Comparison of ENCODE assay signal across 10 mouse cellular contexts in genomic region chr8:104341678-104342077, GRCm38 (mm10). TPM values are rescaled to one million over a fixed set of nuclear protein-coding genes. Genes with fewer than 3 reads are reported as not detected.
DNase-seq lines count a peak whose midpoint lies in the region; ATAC-seq and TF ChIP-seq lines count a peak whose summit lies in the region.
"Had no signal": no experiment of that assay in that cellular context is flagged by ENCODE, and none has a peak within 500 bp of the region (broad histone marks: within the 10 kb centered on the region; RNA-seq: fewer than 3 reads in every experiment).

No protein-coding gene starts in this region.

- H3K79me2 ChIP-seq in heart, adult 2 months (replicated peaks; ENCODE audit: control insufficient read depth, insufficient read depth, low read length) = no peaks in the 10 kb centered on the region

- H3K9ac ChIP-seq in heart, adult 2 months (ENCODE audit: low read depth, low read length) = peak overlapping the region; percentile 76; the same call in 1 of the 2 replicates
- no peak overlapping the region for H3K9ac ChIP-seq in liver, embryonic 15.5 days

- no peaks in the 10 kb centered on the region for H3K36me3 ChIP-seq in heart, adult 2 months (ENCODE audit: control insufficient read depth, insufficient read depth, low read length)
- no peaks in the 10 kb centered on the region for H3K36me3 ChIP-seq in testis, adult 2 months (ENCODE audit: control insufficient read depth, insufficient read depth, low read length)
- H3K36me3 ChIP-seq in liver, embryonic 15.5 days (replicated peaks) = 0 out of 2 replicates have a peak, but pooled peaks cover 4% of the 10 kb centered on the region

- H3K9me3 ChIP-seq in liver, embryonic 15.5 days (replicated peaks) = no peaks in the 10 kb centered on the region

- DNase-seq in heart, adult 2 months = no peak
- no peak for DNase-seq in heart, adult 9 months (ENCODE audit: low spot score in 2 of 2)
- DNase-seq in testis, postnatal 10 days (ENCODE audit: low spot score) = no peak
- DNase-seq in layer of hippocampus, postnatal 36 days = no peak
- DNase-seq in cerebellum, postnatal 36 days = no peak
- no peak for DNase-seq in cerebellum, adult 9-11 months
- DNase-seq: thymus, postnatal 36 days had no signal

- no peak for TF ChIP-seq POLR2A in heart, adult 2 months (IDR thresholded peaks at IDR 0.05; ENCODE audit: insufficient read depth, low read depth, low read length)
- no peak for TF ChIP-seq POLR2A in testis, adult 2 months (IDR thresholded peaks at IDR 0.05; ENCODE audit: control insufficient read depth, low read depth, low read length)

- peaks cover 2% of the 10 kb centered on the region; the same call in 1 of the 2 replicates for H3K4me1 ChIP-seq in heart, adult 2 months (ENCODE audit: control insufficient read depth, insufficient read depth, low read length)
- H3K4me1 ChIP-seq in testis, adult 2 months (ENCODE audit: control insufficient read depth, insufficient read depth, low read length) = peaks cover 15% of the 10 kb centered on the region
- peaks cover 27% of the 10 kb centered on the region for H3K4me1 ChIP-seq in liver, embryonic 15.5 days (replicated peaks)

- intact Hi-C loops in heart, adult 2 months (cut with DNase I) = loop anchor here (1.0 to 5.0 kb wide), 3 partner anchors 93 to 194 kb away; partner anchors contain the start of genes Car7, Nae1 and Tk2

- peak overlapping the region; percentile 77 for H3K4me2 ChIP-seq in liver, embryonic 15.5 days

- H3K27me3 ChIP-seq in heart, adult 2 months (ENCODE audit: control insufficient read depth, insufficient read depth, low read length) = no peaks in the 10 kb centered on the region
- H3K27me3 ChIP-seq in testis, adult 2 months (ENCODE audit: control insufficient read depth, insufficient read depth, low read length) = no peaks in the 10 kb centered on the region
- peaks cover 17% of the 10 kb centered on the region; the same call in 1 of the 2 replicates for H3K27me3 ChIP-seq in liver, embryonic 15.5 days

- no peak for TF ChIP-seq CTCF in heart, adult 2 months (IDR thresholded peaks at IDR 0.05)
- no peak for TF ChIP-seq CTCF in testis, adult 2 months (IDR thresholded peaks at IDR 0.05; ENCODE audit: control insufficient read depth, insufficient read depth, insufficient replicate concordance, low read depth, low read length)

- 43% methylated on average over 6 of the region's 6 CpGs for WGBS in heart, adult 2 months
- 44% methylated on average over 6 of the region's 6 CpGs for WGBS in liver, embryonic 15.5 days (ENCODE audit: insufficient replicate concordance)

- H3K27ac ChIP-seq in heart, adult 2 months = peak overlapping the region; percentile 97
- peak overlapping the region; percentile 8; the same call in 1 of the 2 replicates for H3K27ac ChIP-seq in testis, adult 2 months (ENCODE audit: control insufficient read depth, insufficient read depth, low read depth, low read length)
- no peak overlapping the region for H3K27ac ChIP-seq in liver, embryonic 15.5 days (replicated peaks)

- no peak for TF ChIP-seq EP300 in heart, adult 2 months (IDR thresholded peaks at IDR 0.05; ENCODE audit: insufficient read depth, low read depth, low read length)

- ATAC-seq in liver, embryonic 15.5 days (ENCODE audit: insufficient read depth) = no peak

- H3K4me3 ChIP-seq in heart, adult 2 months = peak overlapping the region; percentile 77; the same call in 1 of the 2 replicates
- H3K4me3 ChIP-seq in testis, adult 2 months (ENCODE audit: control insufficient read depth, low read depth, low read length) = no peak overlapping the region; the same call in 1 of the 2 replicates
- H3K4me3 ChIP-seq in liver, embryonic 15.5 days (replicated peaks) = no peak overlapping the region

RNA-seq across cellular contexts. Expression of gene Cmtm3, which starts 2.5 kb away (rescaled TPM):
- 10 to 100 TPM; 10.5 to 16.4 TPM for total RNA-seq in heart, adult 2 months (2021)
- polyA plus RNA-seq in heart, adult 2 months (2012; rRNA removed) = 39.1 and 44.1 TPM in 2 replicates
- 12.9 and 14.9 TPM in 2 replicates for polyA plus RNA-seq in testis, adult 2 months (2012; rRNA removed)
- polyA plus RNA-seq in liver, embryonic 15.5 days (2015; fragmentation: Nextera tagmentation; extraction: Ambion mirVana) = 17.6 and 18.5 TPM in 2 replicates
- total RNA-seq in layer of hippocampus, postnatal 36 days (2021) = 10 to 100 TPM; 11.7 to 17.4 TPM

RNA-seq across cellular contexts. Expression of gene Cmtm2b, which starts 19.6 kb away (rescaled TPM):
- not detected for total RNA-seq in heart, adult 2 months (2021)
- polyA plus RNA-seq in heart, adult 2 months (2012; rRNA removed) = 0.12 and 0.20 TPM in 2 replicates
- polyA plus RNA-seq in testis, adult 2 months (2012; rRNA removed) = 658 and 900 TPM in 2 replicates
- not detected in 2 replicates for polyA plus RNA-seq in liver, embryonic 15.5 days (2015; fragmentation: Nextera tagmentation; extraction: Ambion mirVana)
- total RNA-seq in layer of hippocampus, postnatal 36 days (2021) = not detected

RNA-seq across cellular contexts. Expression of gene Gm11020, which starts 20.3 kb away (rescaled TPM):
- not detected for total RNA-seq in heart, adult 2 months (2021)
- polyA plus RNA-seq in heart, adult 2 months (2012; rRNA removed) = not detected in 2 replicates
- polyA plus RNA-seq in testis, adult 2 months (2012; rRNA removed) = not detected in 2 replicates
- polyA plus RNA-seq in liver, embryonic 15.5 days (2015; fragmentation: Nextera tagmentation; extraction: Ambion mirVana) = not detected in 2 replicates
- total RNA-seq in layer of hippocampus, postnatal 36 days (2021) = not detected
- total RNA-seq: adrenal gland, adult 8-10 months had no signal

RNA-seq across cellular contexts. Expression of gene Cmtm1, which starts 31.7 kb away (rescaled TPM):
- not detected for total RNA-seq in heart, adult 2 months (2021)
- polyA plus RNA-seq in heart, adult 2 months (2012; rRNA removed) = not detected in 2 replicates
- polyA plus RNA-seq in testis, adult 2 months (2012; rRNA removed) = 14.7 TPM in 2 replicates
- not detected in 2 replicates for polyA plus RNA-seq in liver, embryonic 15.5 days (2015; fragmentation: Nextera tagmentation; extraction: Ambion mirVana)
- not detected for total RNA-seq in layer of hippocampus, postnatal 36 days (2021)

RNA-seq across cellular contexts. Expression of gene Gm45711, which starts 31.8 kb away (rescaled TPM):
- not detected for total RNA-seq in heart, adult 2 months (2021)
- polyA plus RNA-seq in heart, adult 2 months (2012; rRNA removed) = not detected in 2 replicates
- polyA plus RNA-seq in testis, adult 2 months (2012; rRNA removed) = 52.5 and 57.0 TPM in 2 replicates
- polyA plus RNA-seq in liver, embryonic 15.5 days (2015; fragmentation: Nextera tagmentation; extraction: Ambion mirVana) = not detected in 2 replicates
- not detected for total RNA-seq in layer of hippocampus, postnatal 36 days (2021)

Comparison
In these comparisons a context has a peak if more than half of its experiments do, and no peak if none do; other contexts are left out.
1. RNA of gene Cmtm2b, which starts 19.6 kb away (polyA plus RNA-seq): 658 to 900 TPM in testis, adult 2 months; 0.12 to 0.20 TPM in heart, adult 2 months and not detected in liver, embryonic 15.5 days; every median in the first group is over 100 times any median in the second.